Comparison of ENCODE assay signal across 27 mouse cellular contexts in genomic region chr5:113538826-113539225, GRCm38 (mm10). TPM values are rescaled to one million over a fixed set of nuclear protein-coding genes. Genes with fewer than 3 reads are reported as not detected.
DNase-seq lines count a peak whose midpoint lies in the region; ATAC-seq and TF ChIP-seq lines count a peak whose summit lies in the region.
"Had no signal": no experiment of that assay in that cellular context is flagged by ENCODE, and none has a peak within 500 bp of the region (broad histone marks: within the 10 kb centered on the region; RNA-seq: fewer than 3 reads in every experiment).

No protein-coding gene starts in this region.

- H3K4me3 ChIP-seq in spleen, adult 2 months (ENCODE audit: extremely low read depth, insufficient read depth, insufficient read length), result no peak overlapping the region
- no peak overlapping the region for H3K4me3 ChIP-seq in midbrain, embryonic 11.5 days (ENCODE audit: low read depth, low read length)
- H3K4me3 ChIP-seq: erythroblast, embryonic 14.5 days; heart, adult 2 months; heart, embryonic 13.5 days; hindbrain, embryonic 10.5 days; hindbrain, embryonic 15.5 days; intestine, embryonic 15.5 days; limb, embryonic 13.5 days; midbrain, embryonic 15.5 days; neural tube, embryonic 12.5 days had no signal

- H3K4me2 ChIP-seq in midbrain, embryonic 11.5 days, result no peak overlapping the region
- H3K4me2 ChIP-seq: heart, embryonic 13.5 days; hindbrain, embryonic 15.5 days; intestine, embryonic 15.5 days; limb, embryonic 13.5 days; liver, embryonic 11.5 days; midbrain, embryonic 15.5 days; neural tube, embryonic 12.5 days had no signal

- 50% methylated on average over 1 of the region's 1 CpGs for WGBS in spleen, adult 2 months
- WGBS in midbrain, embryonic 11.5 days, result 84% methylated on average over 1 of the region's 1 CpGs

- no peaks in the 10 kb centered on the region for H3K27me3 ChIP-seq in spleen, adult 2 months (ENCODE audit: control insufficient read depth, insufficient read depth, low read length)
- H3K27me3 ChIP-seq in midbrain, embryonic 11.5 days (ENCODE audit: control insufficient read depth, insufficient read depth, low read length), result no peaks in the 10 kb centered on the region
- H3K27me3 ChIP-seq: hindbrain, embryonic 15.5 days; midbrain, embryonic 15.5 days; neural tube, embryonic 12.5 days had no signal

- peak; percentile 4 to 7 for DNase-seq in spleen, adult 2 months (ENCODE audit: low read depth in 1 of 2, low spot score in 2 of 2)
- DNase-seq in spleen, postnatal 4 days (ENCODE audit: low spot score in 2 of 2), result no peak
- peak; percentile 35 to 38 for DNase-seq in CD8-positive naive resting alpha-beta T cell, adult 2 months (ENCODE audit: low read depth in 2 of 2, low spot score in 2 of 2)
- DNase-seq in right cerebral cortex, postnatal 4 days, result no peak
- no peak for DNase-seq in midbrain, embryonic 11.5 days (ENCODE audit: low spot score, missing footprints)
- DNase-seq in urinary bladder, adult 18-20 months (ENCODE audit: low spot score in 2 of 2), result no peak
- DNase-seq: adrenal gland, postnatal 25 days; cerebellum, adult 18-20 months; cerebellum, postnatal 14 days; heart, adult 2 months; heart, postnatal 10 days; kidney, adult 2 months; kidney, postnatal 4 days; thymus, adult 2 months had no signal

- no peaks in the 10 kb centered on the region for H3K9me3 ChIP-seq in midbrain, embryonic 11.5 days (ENCODE audit: control insufficient read depth, low read length)
- H3K9me3 ChIP-seq: heart, embryonic 13.5 days; hindbrain, embryonic 10.5 days; hindbrain, embryonic 15.5 days; intestine, embryonic 15.5 days; limb, embryonic 13.5 days; midbrain, embryonic 15.5 days; neural tube, embryonic 12.5 days had no signal

- TF ChIP-seq POLR2A in spleen, adult 2 months (IDR thresholded peaks at IDR 0.05; ENCODE audit: low read depth, low read length), result no peak

- no peak for TF ChIP-seq CTCF in spleen, adult 2 months (IDR thresholded peaks at IDR 0.05; ENCODE audit: extremely low read depth, insufficient read depth, insufficient read length, insufficient replicate concordance)

- peak overlapping the region; percentile 90 for H3K27ac ChIP-seq in spleen, adult 2 months (ENCODE audit: insufficient read depth, low read length)
- H3K27ac ChIP-seq in midbrain, embryonic 11.5 days (ENCODE audit: low read depth, low read length), result no peak overlapping the region
- H3K27ac ChIP-seq: heart, adult 2 months; heart, embryonic 13.5 days; hindbrain, embryonic 10.5 days; hindbrain, embryonic 15.5 days; intestine, embryonic 15.5 days; kidney, postnatal 0 days; limb, embryonic 13.5 days; macrophage; midbrain, embryonic 15.5 days; neural tube, embryonic 12.5 days had no signal

- no peaks in the 10 kb centered on the region for H3K36me3 ChIP-seq in spleen, adult 2 months (ENCODE audit: control insufficient read depth, insufficient read depth, low read length)
- H3K36me3 ChIP-seq in midbrain, embryonic 11.5 days (ENCODE audit: control insufficient read depth, insufficient read depth, low read length), result no peaks in the 10 kb centered on the region
- H3K36me3 ChIP-seq: heart, embryonic 13.5 days; hindbrain, embryonic 10.5 days; hindbrain, embryonic 15.5 days; intestine, embryonic 15.5 days; limb, embryonic 13.5 days; midbrain, embryonic 15.5 days; neural tube, embryonic 12.5 days had no signal

- peak; percentile 57 for ATAC-seq in inflammation-experienced regulatory T-cells, adult 6 months
- ATAC-seq in midbrain, embryonic 11.5 days (ENCODE audit: low FRiP score), result no peak
- ATAC-seq: forebrain, embryonic 16.5 days; intestine, embryonic 15.5 days; midbrain, embryonic 15.5 days had no signal

- no peak overlapping the region for H3K9ac ChIP-seq in midbrain, embryonic 11.5 days (ENCODE audit: low read length)
- H3K9ac ChIP-seq: heart, embryonic 13.5 days; hindbrain, embryonic 15.5 days; intestine, embryonic 15.5 days; limb, embryonic 13.5 days; midbrain, embryonic 15.5 days; neural tube, embryonic 12.5 days had no signal

- peaks cover 12% of the 10 kb centered on the region for H3K4me1 ChIP-seq in spleen, adult 2 months (ENCODE audit: control insufficient read depth, insufficient read depth, insufficient read length)
- H3K4me1 ChIP-seq in midbrain, embryonic 11.5 days (ENCODE audit: control insufficient read depth, insufficient read depth, low read length), result no peaks in the 10 kb centered on the region; the same call in 1 of the 2 replicates
- H3K4me1 ChIP-seq: intestine, embryonic 15.5 days had no signal

RNA-seq across cellular contexts. Expression of gene Wscd2, which starts 48.7 kb away (rescaled TPM):
- polyA plus RNA-seq in spleen, adult 2 months (2012; rRNA removed), result 1.2 and 1.5 TPM in 2 replicates
- polyA plus RNA-seq in inflammation-experienced regulatory T-cells, adult 6 months (2017; shearing (Covaris generic)), result 1 to 10 TPM; 1.7 to 2.5 (median 1.9) TPM
- polyA plus RNA-seq in midbrain, embryonic 11.5 days (2014; fragmentation: Nextera tagmentation; extraction: Ambion mirVana), result 8.0 and 9.1 TPM in 2 replicates
- polyA plus RNA-seq: erythroblast, embryonic 14.5 days; macrophage had no signal

Comparison
In these comparisons a context has a peak if more than half of its experiments do, and no peak if none do; other contexts are left out.
1. DNase-seq: peak in spleen, adult 2 months (2 of 2) and CD8-positive naive resting alpha-beta T cell, adult 2 months (2 of 2); none in spleen, postnatal 4 days (0 of 2), right cerebral cortex, postnatal 4 days (single experiment), midbrain, embryonic 11.5 days (single experiment) and urinary bladder, adult 18-20 months (0 of 2).